Mouse (Mus musculus) heart, embryonic 16.5 days (tissue): ENCODE data around the gene Zmiz1. TPM values are rescaled to one million over a fixed set of nuclear protein-coding genes. Genes with fewer than 3 reads are reported as not detected.

Experiments
- ATAC-seq: fragments of 200-750 bp; cut with Nextera tagmentation; replicated peaks from 2 replicates; pipeline ENCODE4 v1.8.0; 2017; ENCODE audit warnings: moderate number of reproducible peaks; ENCODE audit not compliant: insufficient read depth, low FRiP score; ENCODE audit errors: extremely low read depth
- H3K27ac ChIP-seq: fragments of 300-500 bp; sonication (generic); 2 replicates; pipeline ENCODE4 v1.5.1; 2014; ENCODE audit warnings: mild to moderate bottlenecking, low read length, control low read depth, moderate library complexity
- H3K27me3 ChIP-seq: fragments of 300-500 bp; sonication (generic); 2 replicates; pipeline ENCODE4 v1.6.1; 2014; ENCODE audit warnings: low read length, mixed read lengths; ENCODE audit not compliant: control insufficient read depth, insufficient read depth
- H3K36me3 ChIP-seq: fragments of 300-500 bp; sonication (generic); 2 replicates; pipeline ENCODE4 v1.6.1; 2014; ENCODE audit not compliant: control insufficient read depth, insufficient read depth
- H3K4me1 ChIP-seq: fragments of 300-500 bp; sonication (generic); 2 replicates; pipeline ENCODE4 v1.6.1; 2014; ENCODE audit warnings: low read length, mixed read lengths; ENCODE audit not compliant: control insufficient read depth, insufficient read depth
- H3K4me2 ChIP-seq: fragments of 300-500 bp; sonication (generic); 2 replicates; pipeline ENCODE4 v1.6.1; 2014; ENCODE audit warnings: low read depth, mild to moderate bottlenecking, control low read depth, low read length
- H3K4me3 ChIP-seq: fragments of 300-500 bp; sonication (generic); 2 replicates; pipeline ENCODE4 v1.5.1; 2014; ENCODE audit warnings: mild to moderate bottlenecking, control low read depth, low read length
- H3K9ac ChIP-seq: fragments of 300-500 bp; sonication (generic); 2 replicates; pipeline ENCODE4 v1.6.1; 2014; ENCODE audit warnings: low read length, control low read depth
- H3K9me3 ChIP-seq: fragments of 300-500 bp; sonication (generic); replicated peaks from 2 replicates; pipeline ENCODE4 v1.6.1; 2016; ENCODE audit warnings: low read length; ENCODE audit not compliant: control insufficient read depth
- WGBS: fragments of 180-500 bp; shearing (Covaris S2); extraction: QIAGEN DNeasy Blood & Tissue Kit; methylation state at CpG from one replicate; pipeline ENCODE4 v1.1.7; 2014; 5-methylcytosine and 5-hydroxymethylcytosine counted together
- polyA plus RNA-seq: library from polyadenylated mRNA; unstranded; fragments of >200 nt; fragmentation: Nextera tagmentation; extraction: Ambion mirVana; gene quantifications from 2 replicates; pipeline ENCODE4 v1.2.1, GENCODE M21; 2015

Gene Zmiz1
- polyA plus RNA-seq, 1 experiment from 2014 or later: 20.6 TPM

GRCm38 (mm10) chr14:25593876-25594275 lies 134.9 kb downstream of the Zmiz1 start:
- ATAC-seq: no peak
- H3K4me1 ChIP-seq: peaks cover 19% of the 10 kb centered on the region
- H3K4me3 ChIP-seq: no peak overlapping the region

GRCm38 (mm10) chr14:25594611-25595010 lies 135.6 kb downstream of the Zmiz1 start:
- WGBS: 72% methylated on average over 4 of the region's 4 CpGs
- H3K36me3 ChIP-seq: peaks cover 9% of the 10 kb centered on the region
- H3K4me1 ChIP-seq: peaks cover 16% of the 10 kb centered on the region

More at GRCm38 (mm10) chr14:25593876-25594275, 134.9 kb downstream of the Zmiz1 start:
- Histone ChIP-seq H3K9me3 (no peaks in the 10 kb centered on the region), H3K36me3 (peaks cover 7% of the 10 kb centered on the region), H3K27me3 (no peaks in the 10 kb centered on the region), H3K4me2 (no peak overlapping the region), H3K9ac (no peak overlapping the region), H3K27ac (no peak overlapping the region)
- 63% methylated on average over 8 of the region's 8 CpGs for WGBS

DNA sequence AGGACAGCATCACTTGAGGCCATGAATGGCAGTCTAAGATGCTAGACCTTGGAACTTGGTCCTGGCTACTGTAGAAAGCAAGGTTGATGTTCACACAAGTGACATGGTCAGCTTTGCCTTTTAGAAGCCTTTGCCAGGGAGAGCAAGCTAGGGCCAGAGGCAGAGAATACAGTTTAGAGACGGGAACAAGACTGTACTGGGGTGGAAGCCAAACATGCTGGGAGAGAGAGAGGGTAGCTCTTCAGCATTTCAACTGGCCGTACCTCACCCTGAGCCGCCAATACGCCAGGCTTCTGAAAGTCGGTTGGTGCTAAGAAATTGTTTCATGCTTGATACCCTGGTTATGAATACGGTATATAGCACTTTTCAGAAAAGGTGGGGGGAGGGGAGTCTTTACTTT lies 140.0 kb downstream of the Zmiz1 start:
- ATAC-seq: no peak
- no peaks in the 10 kb centered on the region for H3K9me3 ChIP-seq

More at GRCm38 (mm10) chr14:25594611-25595010, 135.6 kb downstream of the Zmiz1 start:
- H3K4me3 ChIP-seq: no peak overlapping the region
- no peak for ATAC-seq
- no peak overlapping the region for H3K4me2 ChIP-seq
- H3K27me3 ChIP-seq: no peaks in the 10 kb centered on the region
- H3K9me3 ChIP-seq: no peaks in the 10 kb centered on the region
- H3K9ac ChIP-seq: no peak overlapping the region
- peak overlapping the region; percentile 41 for H3K27ac ChIP-seq

GRCm38 (mm10) chr14:25599934-25600333 lies 140.9 kb downstream of the Zmiz1 start:
- ATAC-seq: no peak
- Histone ChIP-seq H3K9me3 (no peaks in the 10 kb centered on the region), H3K4me2 (no peak overlapping the region), H3K36me3 (peaks cover 9% of the 10 kb centered on the region), H3K27ac (peak overlapping the region; percentile 39; the same call in 1 of the 2 replicates), H3K4me1 (peaks cover 47% of the 10 kb centered on the region), H3K9ac (peak overlapping the region; percentile 18; the same call in 1 of the 2 replicates), H3K4me3 (no peak overlapping the region), H3K27me3 (no peaks in the 10 kb centered on the region)
- 61% methylated on average over 12 of the region's 12 CpGs for WGBS

More for the DNA sequence above, 140.0 kb downstream of the Zmiz1 start:
- Histone ChIP-seq H3K36me3 (peaks cover 9% of the 10 kb centered on the region), H3K4me2 (no peak overlapping the region), H3K4me1 (peaks cover 46% of the 10 kb centered on the region), H3K27me3 (no peaks in the 10 kb centered on the region), H3K4me3 (no peak overlapping the region), H3K9ac (no peak overlapping the region), H3K27ac (no peak overlapping the region)
- 81% methylated on average over 6 of the region's 6 CpGs for WGBS

GRCm38 (mm10) chr14:25600358-25600757 lies 141.4 kb downstream of the Zmiz1 start:
- H3K9me3 ChIP-seq: no peaks in the 10 kb centered on the region
- H3K27me3 ChIP-seq: no peaks in the 10 kb centered on the region
- no peak overlapping the region for H3K4me2 ChIP-seq
- no peak overlapping the region for H3K9ac ChIP-seq
- peaks cover 9% of the 10 kb centered on the region for H3K36me3 ChIP-seq
- H3K4me3 ChIP-seq: no peak overlapping the region
- H3K27ac ChIP-seq: peak overlapping the region; percentile 39; the same call in 1 of the 2 replicates
- no peak for ATAC-seq
- 83% methylated on average over 7 of the region's 7 CpGs for WGBS
- H3K4me1 ChIP-seq: peaks cover 49% of the 10 kb centered on the region

GRCm38 (mm10) chr14:25600951-25601350 lies 142.0 kb downstream of the Zmiz1 start:
- no peaks in the 10 kb centered on the region for H3K27me3 ChIP-seq
- no peak overlapping the region for H3K9ac ChIP-seq
- peaks cover 9% of the 10 kb centered on the region for H3K36me3 ChIP-seq
- no peak for ATAC-seq
- no peak overlapping the region for H3K4me2 ChIP-seq
- no peaks in the 10 kb centered on the region for H3K9me3 ChIP-seq
- H3K4me1 ChIP-seq: peaks cover 54% of the 10 kb centered on the region
- 44% methylated on average over 2 of the region's 2 CpGs for WGBS
- peak overlapping the region; percentile 33; the same call in 1 of the 2 replicates for H3K27ac ChIP-seq
- H3K4me3 ChIP-seq: no peak overlapping the region

- H3K4me1 ChIP-seq: peaks cover 62% of the 10 kb centered on the region
- no peak overlapping the region for H3K9ac ChIP-seq
- no peaks in the 10 kb centered on the region for H3K9me3 ChIP-seq
- H3K36me3 ChIP-seq: peaks cover 9% of the 10 kb centered on the region
- no peaks in the 10 kb centered on the region for H3K27me3 ChIP-seq
- ATAC-seq: no peak
- H3K4me2 ChIP-seq: no peak overlapping the region
- WGBS: 61% methylated on average over 2 of the region's 2 CpGs
- no peak overlapping the region for H3K27ac ChIP-seq
- H3K4me3 ChIP-seq: no peak overlapping the region
Measured at GRCm38 (mm10) chr14:25602018-25602417, 143.0 kb downstream of the Zmiz1 start.

- Histone ChIP-seq H3K36me3 (no peaks in the 10 kb centered on the region), H3K4me2 (no peak overlapping the region), H3K4me1 (peaks cover 66% of the 10 kb centered on the region), H3K27ac (no peak overlapping the region), H3K4me3 (no peak overlapping the region), H3K27me3 (no peaks in the 10 kb centered on the region), H3K9me3 (no peaks in the 10 kb centered on the region), H3K9ac (no peak overlapping the region)
- ATAC-seq: no peak
- WGBS: 27% methylated on average over 14 of the region's 18 CpGs
Measured at GRCm38 (mm10) chr14:25604395-25605142, 145.6 kb downstream of the Zmiz1 start.

DNA sequence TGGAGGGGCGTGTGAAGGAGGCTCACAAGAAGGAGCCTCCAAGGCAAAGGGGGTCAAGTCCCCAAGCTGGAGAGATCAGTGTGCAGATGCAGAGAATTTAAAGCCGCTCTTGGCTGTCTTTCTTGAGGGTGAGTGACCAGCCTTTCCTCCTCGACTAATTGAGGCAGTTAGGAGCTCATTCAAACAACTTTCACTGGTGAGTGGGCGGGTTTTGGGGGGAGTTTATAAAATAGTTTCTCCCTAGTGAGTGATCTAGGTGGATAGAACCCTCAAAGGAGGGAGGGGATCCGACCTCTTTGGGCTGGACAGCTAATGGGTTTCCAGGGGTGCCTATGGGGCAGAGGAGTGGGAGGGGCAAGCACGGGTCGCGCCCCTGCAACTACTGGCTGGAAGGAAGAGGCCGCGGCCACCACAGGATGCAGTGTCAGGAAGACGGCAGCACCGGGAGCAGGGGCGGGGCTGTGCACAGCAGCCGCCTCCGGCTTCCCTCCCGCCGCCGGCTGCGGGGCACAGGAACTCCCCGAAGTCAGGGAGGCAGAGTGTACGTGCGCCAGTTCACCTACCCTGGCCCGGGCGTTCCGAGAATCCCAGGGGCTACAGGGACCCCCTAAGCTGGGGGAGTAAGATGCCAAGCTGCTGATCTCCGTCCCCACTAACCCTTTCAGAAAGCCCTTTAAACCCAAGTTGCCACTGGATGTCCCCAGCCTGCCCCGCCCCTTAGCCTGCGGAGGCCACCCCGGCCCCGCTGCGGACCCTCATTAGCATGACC lies 147.6 kb downstream of the Zmiz1 start:
- Histone ChIP-seq H3K9ac (peak overlapping the region; percentile 92), H3K9me3 (no peaks in the 10 kb centered on the region), H3K36me3 (no peaks in the 10 kb centered on the region), H3K27ac (peak overlapping the region; percentile 92), H3K4me1 (peaks cover 71% of the 10 kb centered on the region), H3K27me3 (no peaks in the 10 kb centered on the region), H3K4me2 (peak overlapping the region; percentile 99), H3K4me3 (peak overlapping the region; percentile 67)
- WGBS: 3% methylated on average over 31 of the region's 31 CpGs
- peak; percentile 69 for ATAC-seq
